Mouse (Mus musculus) right cerebral cortex, postnatal 10 days (tissue): ENCODE measurements around the gene 1700024G13Rik.

Experiments used
- DNase-seq, 2 experiments: peaks; one replicate each; pipeline ENCODE4 v3.0.0; 2021; ENCODE audit warnings: low spot score in 2 of 2

The 1700024G13Rik gene

GRCm38 (mm10) chr14:32332515-32333445 is 55.4 kb downstream of the 1700024G13Rik start:
- no peak for DNase-seq

- no peak for DNase-seq
Observed at GRCm38 (mm10) chr14:32327366-32327765, 60.8 kb downstream of the 1700024G13Rik start.
